Mouse (Mus musculus) right cerebral cortex, adult 18-20 months (tissue): ENCODE data around the gene Cd163l1.

ENCODE experiments used
- DNase-seq: peaks from one replicate; pipeline ENCODE4 v3.0.0; 2022; ENCODE audit warnings: mixed read lengths

The Cd163l1 gene

DNA sequence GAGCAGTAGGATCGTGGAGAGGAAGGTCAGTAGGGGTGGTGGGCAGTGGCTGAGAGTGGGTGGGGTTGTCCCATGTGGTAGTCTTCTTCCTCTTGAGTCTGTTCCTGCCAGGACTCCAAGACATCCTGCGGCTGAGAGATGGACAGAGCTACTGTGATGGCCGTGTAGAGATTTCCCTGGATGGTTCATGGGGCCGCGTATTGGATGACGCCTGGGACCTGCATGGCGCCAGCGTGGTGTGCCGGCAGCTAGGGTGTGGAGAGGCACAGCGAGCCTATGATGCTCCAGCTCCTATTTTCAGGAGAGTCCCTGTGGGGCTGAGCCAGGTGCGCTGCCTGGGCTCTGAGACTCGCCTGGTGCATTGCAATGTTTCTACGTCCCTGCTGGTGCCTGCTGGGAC lies 6.1 kb downstream of the Cd163l1 start:
- no peak for DNase-seq

DNA sequence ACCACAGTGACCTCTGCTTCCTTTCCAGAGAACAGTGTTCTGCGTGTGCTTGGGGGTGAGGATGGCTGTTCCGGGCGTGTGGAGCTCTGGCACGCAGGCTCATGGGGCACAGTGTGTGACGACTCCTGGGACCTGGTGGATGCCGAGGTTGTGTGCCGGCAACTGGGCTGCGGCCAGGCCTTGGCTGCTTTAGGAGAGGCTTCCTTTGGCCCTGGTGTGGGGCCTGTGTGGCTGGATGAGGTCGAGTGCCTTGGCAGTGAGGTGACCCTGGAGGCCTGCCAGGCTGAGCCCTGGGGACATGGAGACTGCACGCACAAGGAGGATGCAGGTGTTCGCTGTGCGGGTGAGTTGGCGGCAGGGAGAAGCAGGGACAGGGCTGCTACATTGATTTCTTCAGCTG lies 10.4 kb downstream of the Cd163l1 start:
- no peak for DNase-seq

DNA sequence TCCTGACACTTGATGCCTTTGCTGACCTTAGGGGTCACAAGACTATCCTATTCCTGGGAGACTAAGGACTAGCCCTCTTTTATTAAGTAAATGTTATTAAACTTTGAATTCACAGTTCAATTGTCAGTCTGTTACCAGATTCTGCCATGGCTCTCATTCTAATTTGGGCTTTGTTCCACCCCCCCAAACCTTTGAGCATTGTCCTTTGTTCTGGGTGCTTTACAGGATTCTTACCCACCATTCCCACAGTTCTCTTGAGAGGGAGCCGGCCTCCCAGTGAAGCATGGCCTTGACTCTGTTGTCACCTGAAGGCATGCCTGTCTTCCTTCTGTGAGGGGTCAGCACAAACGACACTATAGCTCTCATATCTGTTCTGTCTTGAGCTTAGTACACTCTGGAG lies 13.0 kb downstream of the Cd163l1 start:
- DNase-seq = no peak

DNA sequence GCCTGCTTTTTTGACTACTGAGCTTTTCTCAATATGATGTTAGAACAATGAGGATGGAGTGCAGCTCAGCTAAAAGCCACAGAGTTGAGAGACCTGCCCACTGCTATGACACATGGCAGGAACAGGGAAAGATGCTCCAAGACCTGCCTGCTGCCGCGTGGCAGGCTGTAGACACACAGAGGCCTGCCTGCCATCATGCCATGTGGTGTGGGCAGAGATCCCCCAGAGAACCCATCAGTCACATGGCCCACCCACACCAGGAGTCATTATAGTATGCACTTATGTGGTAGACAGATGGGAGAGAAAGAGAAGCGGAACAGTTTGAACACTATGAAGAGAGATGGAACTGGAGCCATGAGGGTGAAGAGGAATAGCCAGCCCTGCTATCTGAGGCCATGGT lies 15.6 kb downstream of the Cd163l1 start:
- no peak for DNase-seq

DNA sequence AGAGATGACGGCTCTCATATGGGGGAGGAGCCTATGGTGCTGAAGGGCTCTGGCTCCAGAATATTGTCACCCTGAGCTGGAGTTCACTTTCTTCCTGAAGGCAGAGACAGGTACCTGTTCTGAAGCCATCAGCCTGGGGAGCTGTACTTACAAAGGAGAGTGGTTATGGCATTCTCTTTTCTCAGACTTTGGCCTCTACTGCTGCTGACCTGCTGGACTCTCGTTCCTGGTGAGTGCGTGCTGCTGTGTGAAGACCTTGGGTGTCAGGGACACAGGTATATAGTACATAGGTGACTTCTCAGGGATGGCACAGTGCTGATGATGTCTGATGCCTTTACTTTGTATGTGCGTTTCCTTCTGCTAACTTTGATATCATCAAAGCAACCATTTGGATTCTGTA lies 29.1 kb downstream of the Cd163l1 start, which contains the start of gene 5830411N06Rik:
Gene 5830411N06Rik (plus strand): TSS at position 69 of the 400 bp plus-strand sequence.
- DNase-seq = no peak

DNA sequence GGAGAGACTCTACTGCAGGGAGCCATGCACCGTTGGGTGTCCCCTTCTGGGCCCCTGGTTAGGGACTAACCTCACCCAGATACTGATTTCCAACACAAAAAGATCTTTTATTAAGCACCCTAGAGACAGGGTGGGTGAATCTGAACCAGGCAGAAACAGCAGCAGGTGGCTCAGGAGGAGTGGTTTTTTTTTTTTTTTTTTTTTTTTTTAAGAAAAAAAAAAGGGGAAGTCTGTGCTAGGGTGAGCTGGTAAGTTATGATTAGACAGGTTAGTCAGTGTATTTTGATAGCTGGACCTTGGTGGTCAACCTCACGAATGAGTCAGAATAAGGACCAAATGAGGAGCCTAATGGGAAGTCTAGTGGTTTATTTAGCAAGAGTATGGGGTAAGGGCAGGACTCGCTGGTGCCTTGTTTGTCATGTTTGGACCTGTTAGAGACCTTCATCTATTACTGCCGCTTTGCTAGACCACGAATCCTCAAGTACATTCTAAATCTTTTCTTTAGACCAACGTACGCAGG lies 35.8 kb downstream of the Cd163l1 start:
- DNase-seq = no peak
